In the genomic region with DNA sequence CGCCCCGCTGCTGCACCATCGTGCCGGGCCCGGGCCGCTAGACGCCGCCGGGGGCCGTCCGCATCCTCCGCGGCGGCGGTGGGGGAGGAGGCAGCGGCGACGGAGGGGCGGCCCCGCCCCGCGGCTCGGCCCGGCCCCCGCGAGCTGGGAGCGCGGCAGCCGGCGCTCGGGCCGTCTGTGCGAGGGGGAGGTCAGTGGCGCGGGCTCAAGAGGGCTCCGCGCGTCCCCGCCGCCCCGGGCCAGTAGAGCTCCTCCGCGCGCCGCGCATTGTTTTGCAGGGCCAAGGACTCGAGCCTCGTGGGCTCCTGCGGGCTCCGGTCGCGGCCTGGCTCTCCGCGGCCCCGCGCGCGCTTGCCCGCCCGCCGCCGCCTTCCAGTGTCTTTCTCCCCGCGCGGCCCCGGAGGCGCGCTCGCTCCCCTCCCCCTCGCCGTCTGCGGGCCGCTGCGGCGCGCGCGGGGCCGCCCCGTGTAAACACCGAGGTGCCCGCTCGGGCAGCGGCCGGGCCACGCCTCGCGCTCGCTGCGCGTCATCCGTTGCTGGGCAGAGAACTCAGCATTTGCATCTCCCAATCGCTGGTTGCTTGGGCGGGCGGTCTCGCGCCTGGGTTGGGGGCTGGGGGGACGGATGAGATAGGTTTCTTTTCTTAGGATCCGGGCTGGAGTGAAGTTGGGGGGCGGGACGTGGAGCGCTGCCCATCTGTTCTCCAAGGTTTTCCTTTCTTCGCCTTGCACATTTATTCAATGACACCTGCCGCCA, we compare ENCODE assay signal across 8 mouse cellular contexts. TPM values are rescaled to one million over a fixed set of nuclear protein-coding genes. Genes with fewer than 3 reads are reported as not detected.
DNase-seq lines count a peak whose midpoint lies in the region; ATAC-seq and TF ChIP-seq lines count a peak whose summit lies in the region.

A gene (minus strand): TSS at position 384 of the 756 bp plus-strand sequence.

- peak; percentile 68 for ATAC-seq in embryonic facial prominence, embryonic 15.5 days (ENCODE audit: insufficient number of reproducible peaks, low FRiP score, low TSS enrichment, low read depth)
- ATAC-seq in limb, embryonic 14.5 days (ENCODE audit: low FRiP score, low read depth) = peak; percentile 73
- ATAC-seq in midbrain, embryonic 16.5 days = peak; percentile 80

- peak within 1 kb of the TSS; percentile 93 for H3K4me2 ChIP-seq in embryonic facial prominence, embryonic 15.5 days (replicated peaks)
- H3K4me2 ChIP-seq in limb, embryonic 14.5 days (replicated peaks; ENCODE audit: low read depth, low read length, severe bottlenecking) = peak within 1 kb of the TSS; percentile 92
- peak within 1 kb of the TSS; percentile 76 for H3K4me2 ChIP-seq in midbrain, embryonic 16.5 days (ENCODE audit: low read length)

- peak within 1 kb of the TSS; percentile 79 for H3K9ac ChIP-seq in embryonic facial prominence, embryonic 15.5 days
- peak within 1 kb of the TSS; percentile 94 for H3K9ac ChIP-seq in limb, embryonic 14.5 days (ENCODE audit: low read depth, low read length, severe bottlenecking)
- peak within 1 kb of the TSS; percentile 91 for H3K9ac ChIP-seq in midbrain, embryonic 16.5 days (ENCODE audit: low read depth, low read length)

- TF ChIP-seq CTCF in bone marrow macrophage, adult 2 months (IDR thresholded peaks at IDR 0.05; ENCODE audit: low read depth, low read length) = no peak
- TF ChIP-seq CTCF in spleen, adult 2 months (IDR thresholded peaks at IDR 0.05; ENCODE audit: extremely low read depth, insufficient read depth, insufficient read length, insufficient replicate concordance) = no peak

- no peaks in the 10 kb centered on the region for H3K9me3 ChIP-seq in embryonic facial prominence, embryonic 15.5 days (replicated peaks)
- H3K9me3 ChIP-seq in limb, embryonic 14.5 days (ENCODE audit: control insufficient read depth, low read length) = no peaks in the 10 kb centered on the region
- no peaks in the 10 kb centered on the region for H3K9me3 ChIP-seq in midbrain, embryonic 16.5 days (replicated peaks; ENCODE audit: control insufficient read depth, low read length, poor library complexity, severe bottlenecking)

- under 1% methylated on average over 96 of the region's 104 CpGs for WGBS in embryonic facial prominence, embryonic 15.5 days
- 0% methylated on average over 30 of the region's 104 CpGs for WGBS in limb, embryonic 14.5 days
- WGBS in midbrain, embryonic 16.5 days = under 1% methylated on average over 67 of the region's 104 CpGs
- 3% methylated on average over 91 of the region's 104 CpGs for WGBS in spleen, adult 2 months

- H3K36me3 ChIP-seq in embryonic facial prominence, embryonic 15.5 days = 0 out of 2 replicates have a peak, but pooled peaks cover 4% of the 10 kb centered on the region
- H3K36me3 ChIP-seq in limb, embryonic 14.5 days (ENCODE audit: control insufficient read depth, insufficient read depth, low read length) = peaks cover 19% of the 10 kb centered on the region
- no peaks in the 10 kb centered on the region for H3K36me3 ChIP-seq in midbrain, embryonic 16.5 days (ENCODE audit: control insufficient read depth, insufficient read depth, low read length)
- H3K36me3 ChIP-seq in spleen, adult 2 months (ENCODE audit: control insufficient read depth, insufficient read depth, low read length) = no peaks in the 10 kb centered on the region

- DNase-seq in A20 (ENCODE audit: low read depth, low spot score) = peak; percentile 87
- DNase-seq in heart, adult 9 months (ENCODE audit: low spot score in 2 of 2) = peak; percentile 85 to 92
- peak; percentile 95 for DNase-seq in kidney, adult 9 months
- peak; percentile 96 for DNase-seq in limb, embryonic 14.5 days (ENCODE audit: low spot score)
- DNase-seq in spleen, adult 2 months (ENCODE audit: low read depth in 1 of 2, low spot score in 2 of 2) = peak; percentile 79 to 97

- H3K4me1 ChIP-seq in bone marrow macrophage, adult 2 months (ENCODE audit: control insufficient read depth, insufficient read depth, low read length) = 0 out of 2 replicates have a peak, but pooled peaks cover 2% of the 10 kb centered on the region
- H3K4me1 ChIP-seq in embryonic facial prominence, embryonic 15.5 days = peaks cover 41% of the 10 kb centered on the region
- H3K4me1 ChIP-seq in limb, embryonic 14.5 days (ENCODE audit: control insufficient read depth, insufficient read depth, low read length) = peaks cover 31% of the 10 kb centered on the region
- peaks cover 38% of the 10 kb centered on the region for H3K4me1 ChIP-seq in midbrain, embryonic 16.5 days (ENCODE audit: control insufficient read depth, insufficient read depth, low read length)
- peaks cover 9% of the 10 kb centered on the region for H3K4me1 ChIP-seq in spleen, adult 2 months (ENCODE audit: control insufficient read depth, insufficient read depth, insufficient read length)

- H3K4me3 ChIP-seq in bone marrow macrophage, adult 2 months (ENCODE audit: insufficient read depth, low read length) = peak within 1 kb of the TSS; percentile 74
- H3K4me3 ChIP-seq in embryonic facial prominence, embryonic 15.5 days (replicated peaks) = peak within 1 kb of the TSS; percentile 87
- H3K4me3 ChIP-seq in limb, embryonic 14.5 days (replicated peaks; ENCODE audit: low read length) = peak within 1 kb of the TSS; percentile 93
- peak within 1 kb of the TSS; percentile 90 for H3K4me3 ChIP-seq in midbrain, embryonic 16.5 days (ENCODE audit: low read depth, low read length)
- H3K4me3 ChIP-seq in spleen, adult 2 months (ENCODE audit: extremely low read depth, insufficient read depth, insufficient read length) = peak within 1 kb of the TSS; percentile 66

- H3K27me3 ChIP-seq in embryonic facial prominence, embryonic 15.5 days = no peaks in the 10 kb centered on the region
- no peaks in the 10 kb centered on the region for H3K27me3 ChIP-seq in limb, embryonic 14.5 days (ENCODE audit: control insufficient read depth, insufficient read depth, low read length)
- no peaks in the 10 kb centered on the region for H3K27me3 ChIP-seq in midbrain, embryonic 16.5 days (ENCODE audit: control insufficient read depth, insufficient read depth, low read depth, low read length)
- peaks cover 2% of the 10 kb centered on the region; the same call in 1 of the 2 replicates for H3K27me3 ChIP-seq in spleen, adult 2 months (ENCODE audit: control insufficient read depth, insufficient read depth, low read length)

- TF ChIP-seq POLR2A in bone marrow macrophage, adult 2 months (IDR thresholded peaks at IDR 0.05; ENCODE audit: borderline replicate concordance, low read depth, low read length) = no peak
- TF ChIP-seq POLR2A in limb, embryonic 14.5 days (IDR thresholded peaks at IDR 0.05; ENCODE audit: borderline replicate concordance, extremely low read depth, insufficient read depth, insufficient read length) = peak; percentile 67; the same call in 1 of the 2 replicates
- no peak for TF ChIP-seq POLR2A in spleen, adult 2 months (IDR thresholded peaks at IDR 0.05; ENCODE audit: low read depth, low read length)

- H3K27ac ChIP-seq in bone marrow macrophage, adult 2 months (ENCODE audit: insufficient read depth, low read depth, low read length) = no peak within 1 kb of the TSS
- peak within 1 kb of the TSS; percentile 99 for H3K27ac ChIP-seq in embryonic facial prominence, embryonic 15.5 days (replicated peaks)
- peak within 1 kb of the TSS; percentile 99 for H3K27ac ChIP-seq in limb, embryonic 14.5 days (replicated peaks; ENCODE audit: low read depth, low read length)
- peak within 1 kb of the TSS; percentile 100 for H3K27ac ChIP-seq in midbrain, embryonic 16.5 days (ENCODE audit: low read length)
- peak within 1 kb of the TSS; percentile 73 for H3K27ac ChIP-seq in spleen, adult 2 months (ENCODE audit: insufficient read depth, low read length)

RNA-seq across cellular contexts. Expression of the gene that starts here (rescaled TPM):
- polyA plus RNA-seq in bone marrow macrophage, adult 2 months (2012; ENCODE audit: insufficient read depth, insufficient read length, missing spikeins) = 0.44 and 0.51 TPM in 2 replicates
- 7.7 and 7.9 TPM in 2 replicates for polyA plus RNA-seq in embryonic facial prominence, embryonic 15.5 days (2015; fragmentation: Nextera tagmentation; extraction: Ambion mirVana)
- 48.8 and 60.7 TPM in 2 replicates for polyA plus RNA-seq in limb, embryonic 14.5 days (2012; rRNA removed)
- 13.5 and 17.1 TPM in 2 replicates for polyA plus RNA-seq in limb, embryonic 14.5 days (2014; fragmentation: Nextera tagmentation; extraction: Ambion mirVana)
- polyA plus RNA-seq in midbrain, embryonic 16.5 days (2015; fragmentation: Nextera tagmentation; extraction: Ambion mirVana) = 12.1 and 14.0 TPM in 2 replicates
- polyA plus RNA-seq in spleen, adult 2 months (2012; rRNA removed) = 4.0 and 4.6 TPM in 2 replicates
